Mouse (Mus musculus) liver, embryonic 12.5 days (tissue): ENCODE data around the gene Ephb2. TPM values are rescaled to one million over a fixed set of nuclear protein-coding genes. Genes with fewer than 3 reads are reported as not detected.

Source experiments
- ATAC-seq: fragments of 200-750 bp; cut with Nextera tagmentation; 2 replicates; pipeline ENCODE4 v1.8.0; 2017; ENCODE audit warnings: moderate number of reproducible peaks, mild to moderate bottlenecking, moderate library complexity
- H3K27ac ChIP-seq: fragments of 300-500 bp; sonication (generic); 2 replicates; pipeline ENCODE4 v1.5.1; 2016; ENCODE audit warnings: mild to moderate bottlenecking
- H3K27me3 ChIP-seq: fragments of 300-500 bp; sonication (generic); replicated peaks from 2 replicates; pipeline ENCODE4 v1.6.1; 2016; ENCODE audit warnings: mild to moderate bottlenecking, moderate library complexity
- H3K36me3 ChIP-seq: fragments of 300-500 bp; sonication (generic); 2 replicates; pipeline ENCODE4 v1.6.1; 2016; ENCODE audit warnings: mild to moderate bottlenecking, moderate library complexity
- H3K4me1 ChIP-seq: fragments of 300-500 bp; sonication (generic); 2 replicates; pipeline ENCODE4 v1.6.1; 2016
- H3K4me2 ChIP-seq: fragments of 300-500 bp; sonication (generic); 2 replicates; pipeline ENCODE4 v1.6.1; 2016; ENCODE audit warnings: mild to moderate bottlenecking, moderate library complexity
- H3K4me3 ChIP-seq: fragments of 300-500 bp; sonication (generic); 2 replicates; pipeline ENCODE4 v1.5.1; 2016; ENCODE audit warnings: mild to moderate bottlenecking, moderate library complexity
- H3K9ac ChIP-seq: fragments of 300-500 bp; sonication (generic); 2 replicates; pipeline ENCODE4 v1.6.1; 2016; ENCODE audit warnings: mild to moderate bottlenecking, moderate library complexity
- H3K9me3 ChIP-seq: fragments of 300-500 bp; sonication (generic); replicated peaks from 2 replicates; pipeline ENCODE4 v1.6.1; 2016; ENCODE audit warnings: mild to moderate bottlenecking, moderate library complexity
- WGBS: fragments of 180-500 bp; shearing (Covaris S2); methylation state at CpG from one replicate; pipeline ENCODE4 v1.1.7; 2016; ENCODE audit not compliant: insufficient replicate concordance; 5-methylcytosine and 5-hydroxymethylcytosine counted together
- microRNA-seq: library from miRNA; unstranded; fragments of <30 nt; microRNA quantifications from one replicate; pipeline ENCODE4, GENCODE M21; 2017
- polyA plus RNA-seq: library from polyadenylated mRNA; unstranded; fragments of >200 nt; fragmentation: Nextera tagmentation; extraction: Ambion mirVana; gene quantifications from 2 replicates; pipeline ENCODE4 v1.2.1, GENCODE M21; 2016

Ephb2 gene
- polyA plus RNA-seq, 1 experiment from 2014 or later: 1.4 TPM

DNA sequence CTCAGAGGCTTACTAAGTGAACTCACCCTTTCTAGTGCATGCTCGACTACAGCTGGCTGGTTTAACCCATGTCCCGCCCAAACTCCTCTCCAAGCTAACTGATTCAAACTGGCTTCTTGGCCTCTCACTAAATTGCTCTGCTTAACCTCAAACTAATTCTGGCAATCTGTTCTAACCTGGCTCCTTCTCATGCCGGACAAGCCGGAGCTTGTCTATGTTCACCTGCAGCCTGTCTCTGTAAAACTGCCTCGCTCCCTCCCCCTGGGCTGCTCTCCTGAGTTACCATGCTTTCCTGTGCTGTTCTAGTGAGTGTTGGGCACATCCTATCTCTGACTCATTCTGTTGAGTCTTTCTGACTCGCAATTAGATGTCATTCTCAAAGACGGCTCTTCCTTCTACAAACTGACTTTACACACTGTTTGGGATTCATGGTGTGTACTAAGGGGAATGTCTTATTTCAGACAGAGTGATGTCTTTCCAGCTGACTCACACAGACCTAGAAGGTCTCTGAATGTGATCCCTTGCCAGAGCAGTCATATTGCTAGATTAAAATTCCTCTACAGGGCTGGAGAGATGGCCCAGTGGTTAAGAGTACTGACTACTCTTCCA is 237.4 kb downstream of the Ephb2 start:
- ATAC-seq: no peak
- Histone ChIP-seq H3K4me3 (no peak overlapping the region), H3K4me2 (no peak overlapping the region), H3K4me1 (peaks cover 52% of the 10 kb centered on the region), H3K9ac (no peak overlapping the region), H3K27ac (no peak overlapping the region), H3K36me3 (0 out of 2 replicates have a peak, but pooled peaks cover 2% of the 10 kb centered on the region), H3K9me3 (no peaks in the 10 kb centered on the region), H3K27me3 (no peaks in the 10 kb centered on the region)
- 74% methylated on average over 7 of the region's 7 CpGs for WGBS

Small RNA genes lying within 50 kb of the gene (microRNA-seq; reads per million reads assigned to microRNA genes)
- gene Gm22180: not detected

Other genes with a start within 250 kb of the Ephb2 start
- gene Kdm1a, start 233.3 kb downstream of the Ephb2 start, polyA plus RNA-seq: 31.3 and 31.9 TPM in 2 replicates
- gene Tex46, start 225.6 kb downstream of the Ephb2 start, polyA plus RNA-seq: not detected in 2 replicates
- gene Lactbl1, start 213.4 kb downstream of the Ephb2 start, polyA plus RNA-seq: not detected in 2 replicates
- gene C1qb, start 50.2 kb upstream of the Ephb2 start, polyA plus RNA-seq: 53.1 and 54.6 TPM in 2 replicates
- 32.7 and 33.5 TPM in 2 replicates for gene C1qc, start 57.1 kb upstream of the Ephb2 start, polyA plus RNA-seq
- 24.8 and 26.2 TPM in 2 replicates for gene C1qa, start 62.8 kb upstream of the Ephb2 start, polyA plus RNA-seq
- gene Epha8, start 120.8 kb upstream of the Ephb2 start, polyA plus RNA-seq: 0.06 and 0.11 TPM in 2 replicates
- 3.0 and 3.2 TPM in 2 replicates for gene Zbtb40, start 212.8 kb upstream of the Ephb2 start, polyA plus RNA-seq